Mouse (Mus musculus) kidney, adult 9 months (tissue): ENCODE results near the gene Chrna5.
"Not testable (repeated sequence)": the region's sequence is repeated elsewhere in the genome, so short reads cannot be mapped to it uniquely, and the experiment has no call there.

Experiments
- DNase-seq: peaks from one replicate; pipeline ENCODE4 v3.0.0; 2022

Gene Chrna5

DNA sequence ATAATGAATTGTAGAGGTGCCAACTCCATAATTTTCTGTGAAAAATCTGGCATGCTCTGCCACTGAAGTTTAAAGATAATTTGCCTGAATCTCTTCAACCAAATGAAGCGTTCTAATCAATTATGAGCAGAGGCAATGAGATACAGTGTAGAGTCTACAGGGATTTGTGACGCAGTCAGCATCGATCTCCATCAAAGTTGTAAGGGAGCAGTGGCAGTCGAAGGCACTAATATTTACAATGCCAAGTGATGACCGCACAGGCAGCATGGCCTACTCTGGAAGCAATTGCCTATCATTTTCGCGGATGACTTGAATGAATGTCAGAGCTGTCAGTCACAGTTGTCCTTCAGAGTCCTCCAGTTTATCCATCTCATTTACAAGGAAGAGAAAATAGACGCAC is at the start of gene Chrna5:
Gene Chrna5, plus strand, starts transcription at position 207 of the 400 bp plus-strand sequence.
- no peak for DNase-seq

DNA sequence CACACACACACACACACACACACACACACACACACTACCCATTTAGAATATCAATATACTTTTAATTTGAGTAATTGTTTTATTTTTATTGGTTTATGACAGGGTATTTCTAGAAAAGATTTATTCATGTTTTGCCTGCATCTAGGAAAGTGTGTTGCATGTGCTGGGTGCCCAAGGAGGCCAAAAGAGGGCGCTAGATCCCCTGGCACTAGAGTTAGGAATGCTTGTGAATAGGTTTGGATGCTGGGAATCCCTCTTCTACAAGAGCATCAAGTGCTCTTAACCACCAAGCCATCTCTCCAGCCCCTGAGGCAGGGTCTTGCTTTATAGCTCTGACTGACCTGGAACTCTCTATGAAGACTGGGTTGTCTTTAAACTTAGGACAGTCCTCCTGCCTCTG is 48.9 kb upstream of the Chrna5 start:
- DNase-seq: peak; percentile 53

DNA sequence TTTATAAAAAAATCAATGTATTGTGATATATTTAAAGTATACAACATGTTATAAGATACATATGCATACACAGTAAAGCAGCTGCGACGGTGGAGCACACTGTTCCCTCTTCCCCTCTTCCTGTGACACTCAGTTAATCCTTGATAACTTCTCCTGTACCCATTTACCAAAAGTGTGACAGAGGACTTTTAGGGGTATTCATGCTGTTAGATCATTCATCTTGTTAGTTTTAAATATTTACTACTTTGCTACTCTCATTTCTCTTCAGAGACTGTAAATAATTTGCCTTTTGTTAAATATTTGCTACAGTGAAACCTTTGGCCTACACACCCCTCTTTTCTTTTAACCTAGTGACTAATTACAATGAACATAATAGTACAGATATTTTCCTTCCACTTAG is 48.3 kb upstream of the Chrna5 start:
- DNase-seq: peak; percentile 84

DNA sequence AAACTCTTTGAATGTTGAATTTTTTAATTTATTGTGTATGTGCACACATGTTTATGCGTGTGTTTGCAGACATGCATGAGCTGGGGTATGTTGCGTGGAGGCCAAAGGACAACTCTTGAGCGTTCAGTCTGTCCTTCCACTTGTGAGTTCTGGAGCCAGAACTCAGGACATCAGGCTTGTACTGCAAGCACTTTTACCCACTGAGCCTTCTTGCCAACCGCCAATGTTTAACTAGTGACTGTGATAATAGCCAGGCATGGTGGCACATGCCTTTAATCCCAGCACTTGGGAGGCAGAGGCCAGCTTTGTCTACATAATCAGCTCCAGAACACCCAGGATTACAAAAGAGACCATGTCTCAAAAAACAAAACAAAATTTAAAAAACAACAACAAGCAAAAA is 38.6 kb upstream of the Chrna5 start:
- peak; percentile 81 for DNase-seq

DNA sequence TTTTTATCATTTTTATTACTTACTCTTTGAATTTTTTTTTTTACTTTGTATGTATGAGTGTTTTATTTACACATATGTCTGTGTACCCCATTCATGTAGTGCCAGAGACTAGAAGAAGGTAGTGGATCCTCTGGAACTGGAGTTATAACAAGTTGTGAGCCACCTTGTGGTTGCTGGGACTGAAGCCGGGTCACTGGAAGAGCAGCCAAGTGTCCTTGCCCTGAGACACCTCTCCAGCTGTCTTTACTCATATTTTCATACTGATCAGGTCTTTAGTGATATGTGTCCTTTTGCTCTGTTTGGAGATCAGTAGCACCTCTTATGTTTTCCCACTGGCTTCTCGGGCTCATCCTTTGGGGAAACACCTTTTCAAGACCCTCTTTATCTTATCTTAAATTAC is 36.2 kb upstream of the Chrna5 start:
- peak; percentile 49 for DNase-seq

GRCm38 (mm10) chr9:54946256-54946655 is 34.4 kb upstream of the Chrna5 start:
- DNase-seq: no peak

- no peak for DNase-seq
Measured at GRCm38 (mm10) chr9:54949465-54949864, 31.2 kb upstream of the Chrna5 start.

DNA sequence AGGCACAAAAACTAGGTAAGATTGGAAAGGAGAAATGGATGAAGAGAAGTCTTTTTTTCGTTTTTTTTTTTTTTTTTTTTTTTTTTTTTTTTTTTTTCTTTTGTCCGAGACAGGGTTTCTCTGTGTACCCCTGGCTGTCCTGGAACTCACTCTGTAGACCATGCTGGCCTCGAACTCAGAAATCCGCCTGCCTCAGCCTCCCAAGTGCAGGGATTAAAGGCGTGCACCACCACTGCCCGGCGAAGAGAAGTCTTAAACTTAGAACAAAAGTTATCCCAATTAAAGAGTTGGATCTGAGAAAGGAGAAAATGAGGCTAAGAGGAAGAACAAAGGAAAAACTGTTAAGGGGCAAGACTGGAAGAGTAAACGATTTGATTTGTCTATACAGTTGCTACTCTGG is 30.5 kb upstream of the Chrna5 start:
- not testable (repeated sequence) for DNase-seq

DNA sequence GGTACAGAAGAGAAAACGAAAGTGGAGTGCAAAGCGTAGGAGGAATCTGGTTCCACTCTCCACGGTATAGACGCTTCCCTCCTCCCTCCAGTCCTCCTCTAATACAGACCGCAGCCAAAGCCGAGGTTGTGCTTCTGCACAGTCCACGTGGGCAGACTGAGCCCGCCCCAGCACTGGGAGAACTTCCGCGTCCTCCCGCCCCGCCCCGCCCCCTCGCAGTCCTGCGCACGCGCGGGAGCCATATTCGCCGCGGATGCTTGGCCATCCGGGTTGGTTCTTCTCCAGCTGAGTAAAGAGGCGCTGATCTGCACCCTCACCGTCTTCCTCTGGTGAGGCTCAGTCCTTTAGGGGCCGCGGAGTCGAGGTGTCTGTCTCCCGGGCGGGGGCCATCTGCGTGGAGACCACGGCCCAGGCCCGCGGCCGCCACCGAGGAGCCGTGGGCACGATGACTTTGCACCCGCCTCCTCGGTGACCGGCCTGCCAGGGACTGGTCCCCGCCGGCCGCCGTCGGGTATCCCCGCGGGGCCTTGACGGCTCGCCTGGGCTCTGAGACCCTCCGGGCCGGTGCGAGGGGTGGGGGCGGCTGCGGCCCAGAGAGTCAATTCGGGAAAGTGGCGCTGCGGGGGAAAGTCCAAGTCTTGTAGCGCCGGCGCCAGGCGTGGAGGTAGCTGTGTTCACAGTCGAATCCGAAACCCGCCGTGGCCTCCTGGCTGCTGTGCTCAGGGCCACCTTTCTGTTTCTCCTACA is 29.9 kb upstream of the Chrna5 start, which contains the start of the genes Psma4 and AY074887:
Gene Psma4, plus strand, starts transcription at position 216 of the 747 bp plus-strand sequence.
Gene AY074887, minus strand, starts transcription at position 424 of the 747 bp plus-strand sequence.
- DNase-seq: peak; percentile 90

DNA sequence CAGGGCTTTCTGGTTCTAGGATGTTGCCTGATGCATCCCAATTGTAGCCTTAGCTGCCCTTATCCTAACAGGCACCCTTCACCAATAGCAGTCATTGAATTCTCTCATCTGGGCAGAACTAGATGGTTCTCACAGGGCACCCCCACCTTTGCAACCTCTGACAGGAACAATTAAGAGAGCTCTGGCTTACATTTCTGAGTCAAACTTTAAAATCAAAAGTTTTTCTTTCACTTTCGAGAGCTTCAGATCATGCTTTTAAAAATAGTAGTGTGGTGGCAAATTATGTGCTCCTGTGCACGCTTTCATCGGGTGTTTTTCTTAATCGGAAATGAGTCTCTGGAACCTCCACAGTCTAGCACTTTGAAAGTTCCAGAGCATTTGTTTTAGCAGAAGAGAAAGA is 19.6 kb upstream of the Chrna5 start:
- DNase-seq: no peak

GRCm38 (mm10) chr9:54963669-54964068 is 17.0 kb upstream of the Chrna5 start:
- no peak for DNase-seq

- no peak for DNase-seq
Measured at GRCm38 (mm10) chr9:54969972-54970637, 10.6 kb upstream of the Chrna5 start.

- peak; percentile 20 for DNase-seq
Measured at GRCm38 (mm10) chr9:54981291-54982191, 861 bp downstream of the Chrna5 start.

DNA sequence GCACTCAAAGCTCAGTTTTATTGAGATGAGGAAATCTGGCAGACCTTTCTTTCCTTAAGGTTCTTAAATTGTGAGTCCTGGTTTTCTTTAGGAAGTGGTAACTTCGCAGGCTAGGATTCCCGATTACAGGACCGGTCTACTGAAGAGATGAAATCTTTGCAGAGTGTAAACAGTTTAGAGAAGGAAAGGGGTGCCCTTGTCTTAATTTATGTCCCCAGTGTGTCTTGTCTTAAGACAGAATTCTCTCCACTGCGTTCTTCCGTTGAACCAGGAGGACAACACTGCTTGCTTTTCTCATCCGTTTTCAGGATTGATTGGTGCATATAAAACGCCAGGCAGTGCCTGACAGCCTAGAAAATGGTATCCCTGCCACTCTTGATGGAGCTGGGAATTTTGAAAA is 1.7 kb downstream of the Chrna5 start:
- DNase-seq: no peak

- no peak for DNase-seq
Measured at GRCm38 (mm10) chr9:54990362-54990761, 9.7 kb downstream of the Chrna5 start.

- no peak for DNase-seq
Measured at GRCm38 (mm10) chr9:54994381-54994780, 13.7 kb downstream of the Chrna5 start.

DNA sequence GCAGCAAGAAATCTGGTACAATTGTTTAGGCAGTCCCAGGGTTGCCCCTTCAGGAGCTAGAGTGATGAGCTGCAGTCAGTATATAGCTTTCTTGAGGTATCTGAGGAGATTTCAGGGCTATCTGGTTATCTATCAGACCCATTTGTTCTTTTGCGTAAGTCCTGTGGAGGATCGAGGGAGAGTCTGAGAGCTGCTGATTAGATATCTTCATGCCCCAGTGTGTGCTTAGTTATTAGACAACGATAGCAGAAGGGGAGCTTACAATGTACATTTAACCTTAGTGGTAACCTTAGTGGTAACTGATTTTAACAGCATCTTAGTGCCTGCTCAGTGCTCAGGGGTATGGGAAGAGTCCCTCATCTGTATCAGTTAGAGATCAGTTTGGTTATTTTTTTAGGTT is 15.0 kb downstream of the Chrna5 start:
- no peak for DNase-seq

- no peak for DNase-seq
Measured at GRCm38 (mm10) chr9:55003609-55004008, 22.9 kb downstream of the Chrna5 start.

- DNase-seq: no peak
Measured at GRCm38 (mm10) chr9:55009692-55010091, 29.0 kb downstream of the Chrna5 start.

- no peak for DNase-seq
Measured at GRCm38 (mm10) chr9:55010588-55011350, 30.1 kb downstream of the Chrna5 start.

DNA sequence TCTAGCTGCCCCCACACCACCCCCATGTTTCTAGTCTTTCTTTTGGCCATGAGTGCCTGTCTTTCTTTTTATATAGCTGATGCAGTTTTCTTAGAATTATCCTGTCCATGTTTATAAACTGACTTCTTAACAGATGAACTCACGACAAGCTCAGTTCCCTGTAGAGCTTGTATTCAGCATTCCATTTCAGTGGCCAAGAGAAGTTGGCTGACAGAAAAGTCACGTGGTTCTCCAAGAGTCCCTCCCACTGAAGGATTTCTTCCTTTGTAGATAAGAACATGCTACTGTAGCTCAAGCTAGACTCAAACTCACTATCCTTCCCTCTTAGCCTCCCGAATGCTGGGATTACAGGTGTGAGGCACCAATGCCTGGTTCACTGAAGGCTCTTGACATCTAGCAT is 36.2 kb downstream of the Chrna5 start:
- no peak for DNase-seq

GRCm38 (mm10) chr9:55023326-55023725 is 42.6 kb downstream of the Chrna5 start:
- no peak for DNase-seq
